Mouse (Mus musculus) heart, adult 2 months (tissue): ENCODE measurements around the gene Rsrc1.

ENCODE experiments used
- CTCF ChIP-seq: fragments of 200-600 bp; IDR thresholded peaks from 2 replicates; pipeline ENCODE4 v1.8.1; 2022; ENCODE audit warnings: antibody characterized with exemption, mild to moderate bottlenecking, moderate library complexity
- EP300 ChIP-seq: fragments of 200-500 bp; IDR thresholded peaks from 2 replicates; pipeline ENCODE4 v1.6.1; 2011; ENCODE audit warnings: low read depth, low read length, control low read depth; ENCODE audit not compliant: insufficient read depth

- no peak for TF ChIP-seq CTCF
- no peak for TF ChIP-seq EP300
These were observed 135.1 kb downstream of the Rsrc1 start for GRCm38 (mm10) chr3:67116317-67116716.
